14 mouse cellular contexts compared by ENCODE assay signal in genomic region chr15:100414011-100414410, GRCm38 (mm10). TPM values are rescaled to one million over a fixed set of nuclear protein-coding genes. Genes with fewer than 3 reads are reported as not detected.
DNase-seq lines count a peak whose midpoint lies in the region; ATAC-seq and TF ChIP-seq lines count a peak whose summit lies in the region.
"Had no signal": no experiment of that assay in that cellular context is flagged by ENCODE, and none has a peak within 500 bp of the region (broad histone marks: within the 10 kb centered on the region; RNA-seq: fewer than 3 reads in every experiment).

No protein-coding gene starts in this region.

- DNase-seq in kidney, adult 9 months, result peak; percentile 64
- no peak for DNase-seq in kidney, postnatal 10 days
- DNase-seq in gastrocnemius, postnatal 14 days, result peak; percentile 45
- DNase-seq in liver, embryonic 14.5 days (ENCODE audit: low read depth in 3 of 3, low spot score in 3 of 3), result no peak
- peak; percentile 65 to 80 for DNase-seq in thymus, postnatal 36 days
- DNase-seq in layer of hippocampus, adult 8-10 months (ENCODE audit: low spot score in 2 of 2), result no peak
- DNase-seq in stomach, postnatal 0 days (ENCODE audit: low spot score), result no peak
- no peak for DNase-seq in layer of hippocampus, adult 2 months (ENCODE audit: low spot score in 2 of 2)
- DNase-seq: adrenal gland, postnatal 25 days; cerebellum, postnatal 36 days; layer of hippocampus, adult 9-11 months; lung, adult 18-20 months had no signal

- H3K27ac ChIP-seq in liver, embryonic 14.5 days, result peak overlapping the region; percentile 63
- H3K27ac ChIP-seq in stomach, postnatal 0 days (replicated peaks), result no peak overlapping the region
- no peak overlapping the region for H3K27ac ChIP-seq in layer of hippocampus, adult 2 months
- H3K27ac ChIP-seq: heart, embryonic 13.5 days had no signal

- no peak for TF ChIP-seq CTCF in liver, embryonic 14.5 days (IDR thresholded peaks at IDR 0.05; ENCODE audit: low read depth)
- no peak for TF ChIP-seq CTCF in stomach, postnatal 0 days (IDR thresholded peaks at IDR 0.05; ENCODE audit: low read depth)
- no peak for TF ChIP-seq CTCF in layer of hippocampus, adult 2 months (conservative IDR thresholded peaks at IDR 0.05)

- intact Hi-C loops in gastrocnemius, postnatal 14 days (cut with DNase I; ENCODE audit: low total_unique reads), result no loop called here

- peaks cover 33% of the 10 kb centered on the region for H3K36me3 ChIP-seq in liver, embryonic 14.5 days (replicated peaks; ENCODE audit: control insufficient read depth, insufficient read depth, low read depth)
- H3K36me3 ChIP-seq in stomach, postnatal 0 days (ENCODE audit: control insufficient read depth, insufficient read depth, low read length), result no peaks in the 10 kb centered on the region; the same call in 1 of the 2 replicates

- ATAC-seq in liver, embryonic 14.5 days (ENCODE audit: insufficient read depth), result no peak
- no peak; the same call in 1 of the 2 replicates for ATAC-seq in stomach, postnatal 0 days (ENCODE audit: low FRiP score, low TSS enrichment)

- H3K9me3 ChIP-seq in liver, embryonic 14.5 days (ENCODE audit: control insufficient read depth, low read length), result no peaks in the 10 kb centered on the region
- H3K9me3 ChIP-seq in stomach, postnatal 0 days (ENCODE audit: control insufficient read depth, low read length), result no peaks in the 10 kb centered on the region
- H3K9me3 ChIP-seq: heart, embryonic 13.5 days had no signal

- 55% methylated on average over 4 of the region's 4 CpGs for WGBS in liver, embryonic 14.5 days (ENCODE audit: insufficient replicate concordance)
- 57% methylated on average over 4 of the region's 4 CpGs for WGBS in stomach, postnatal 0 days

- H3K9ac ChIP-seq in liver, embryonic 14.5 days (replicated peaks), result peak overlapping the region; percentile 29
- H3K9ac ChIP-seq in stomach, postnatal 0 days (ENCODE audit: low read length), result no peak overlapping the region
- H3K9ac ChIP-seq: heart, embryonic 13.5 days had no signal

- no peak overlapping the region; the same call in 1 of the 2 replicates for H3K4me2 ChIP-seq in liver, embryonic 14.5 days (ENCODE audit: low read depth)
- no peak overlapping the region for H3K4me2 ChIP-seq in stomach, postnatal 0 days (replicated peaks; ENCODE audit: low read depth)
- H3K4me2 ChIP-seq: heart, embryonic 13.5 days; midbrain, embryonic 11.5 days had no signal

- TF ChIP-seq EP300 in liver, embryonic 14.5 days (IDR thresholded peaks at IDR 0.05; ENCODE audit: low read depth), result no peak
- no peak for TF ChIP-seq EP300 in stomach, postnatal 0 days (optimal IDR thresholded peaks at IDR 0.05)

- no peaks in the 10 kb centered on the region for H3K27me3 ChIP-seq in liver, embryonic 14.5 days (ENCODE audit: control insufficient read depth, insufficient read depth, low read length)
- no peaks in the 10 kb centered on the region for H3K27me3 ChIP-seq in stomach, postnatal 0 days (ENCODE audit: control insufficient read depth, insufficient read depth, low read length)
- H3K27me3 ChIP-seq: heart, embryonic 13.5 days had no signal

- peaks cover 49 to 63% of the 10 kb centered on the region in 2 experiments for H3K4me1 ChIP-seq in liver, embryonic 14.5 days (replicated peaks; ENCODE audit: control insufficient read depth in 2 of 2, insufficient read depth in 2 of 2, low read length in 1 of 2)
- H3K4me1 ChIP-seq in stomach, postnatal 0 days (replicated peaks; ENCODE audit: control insufficient read depth, insufficient read depth), result no peaks in the 10 kb centered on the region

- H3K4me3 ChIP-seq in liver, embryonic 14.5 days (ENCODE audit: insufficient read depth in 1 of 2, low read depth in 2 of 2, low read length in 2 of 2), result no peak overlapping the region
- no peak overlapping the region for H3K4me3 ChIP-seq in stomach, postnatal 0 days (ENCODE audit: low read depth, low read length)
- H3K4me3 ChIP-seq in layer of hippocampus, adult 2 months, result no peak overlapping the region
- H3K4me3 ChIP-seq: heart, embryonic 13.5 days had no signal

RNA-seq across cellular contexts. Expression of gene Gm5475, which starts 7.9 kb away (rescaled TPM):
- not detected for total RNA-seq in gastrocnemius, postnatal 14 days (2021)
- 0.01 TPM in 1 of 2 replicates, not detected in the other for polyA plus RNA-seq in liver, embryonic 14.5 days (2012; rRNA removed)
- 0.05 TPM in 1 of 2 replicates, not detected in the other for polyA plus RNA-seq in liver, embryonic 14.5 days (2014; fragmentation: Nextera tagmentation; extraction: Ambion mirVana)
- not detected for total RNA-seq in layer of hippocampus, adult 8-10 months (2022)
- 0.11 and 0.15 TPM in 2 replicates for polyA plus RNA-seq in stomach, postnatal 0 days (2015; fragmentation: Nextera tagmentation; extraction: Ambion mirVana)
- not detected for total RNA-seq in layer of hippocampus, adult 2 months (2021)
- total RNA-seq: adrenal gland, postnatal 25 days had no signal
- polyA plus RNA-seq: midbrain, embryonic 11.5 days had no signal

RNA-seq across cellular contexts. Expression of gene Slc11a2, which starts 10.9 kb away (rescaled TPM):
- 10 to 100 TPM; 32.3 to 34.8 TPM for total RNA-seq in gastrocnemius, postnatal 14 days (2021)
- 38.4 and 40.8 TPM in 2 replicates for polyA plus RNA-seq in liver, embryonic 14.5 days (2012; rRNA removed)
- polyA plus RNA-seq in liver, embryonic 14.5 days (2014; fragmentation: Nextera tagmentation; extraction: Ambion mirVana), result 37.7 and 38.4 TPM in 2 replicates
- 10 to 100 TPM; 54.1 to 68.5 (median 60.4) TPM for total RNA-seq in layer of hippocampus, adult 8-10 months (2022)
- 12.2 and 15.8 TPM in 2 replicates for polyA plus RNA-seq in stomach, postnatal 0 days (2015; fragmentation: Nextera tagmentation; extraction: Ambion mirVana)
- 10 to 100 TPM; 62.0 to 67.5 TPM for total RNA-seq in layer of hippocampus, adult 2 months (2021)

RNA-seq across cellular contexts. Expression of gene Higd1c, which starts 49.7 kb away (rescaled TPM):
- total RNA-seq in gastrocnemius, postnatal 14 days (2021), result not detected
- polyA plus RNA-seq in liver, embryonic 14.5 days (2012; rRNA removed), result not detected in 2 replicates
- not detected in 2 replicates for polyA plus RNA-seq in liver, embryonic 14.5 days (2014; fragmentation: Nextera tagmentation; extraction: Ambion mirVana)
- not detected for total RNA-seq in layer of hippocampus, adult 8-10 months (2022)
- polyA plus RNA-seq in stomach, postnatal 0 days (2015; fragmentation: Nextera tagmentation; extraction: Ambion mirVana), result not detected in 2 replicates
- total RNA-seq in layer of hippocampus, adult 2 months (2021), result not detected
- polyA plus RNA-seq: heart, embryonic 13.5 days; midbrain, embryonic 11.5 days had no signal

RNA-seq across cellular contexts. Expression of gene Letmd1, which starts 54.8 kb away (rescaled TPM):
- total RNA-seq in gastrocnemius, postnatal 14 days (2021), result 10 to 100 TPM in 1 of 2 experiments, 1 to 10 TPM in 1; 9.2 to 10.5 TPM
- 15.2 and 18.1 TPM in 2 replicates for polyA plus RNA-seq in liver, embryonic 14.5 days (2012; rRNA removed)
- polyA plus RNA-seq in liver, embryonic 14.5 days (2014; fragmentation: Nextera tagmentation; extraction: Ambion mirVana), result 9.5 and 10.6 TPM in 2 replicates
- total RNA-seq in layer of hippocampus, adult 8-10 months (2022), result 10 to 100 TPM; 57.2 to 67.6 (median 62.7) TPM
- 9.8 and 10.9 TPM in 2 replicates for polyA plus RNA-seq in stomach, postnatal 0 days (2015; fragmentation: Nextera tagmentation; extraction: Ambion mirVana)
- total RNA-seq in layer of hippocampus, adult 2 months (2021), result 10 to 100 TPM; 57.1 to 62.9 TPM

Comparison
In these comparisons a context has a peak if more than half of its experiments do, and no peak if none do; other contexts are left out.
1. DNase-seq: peak in kidney, adult 9 months (single experiment), gastrocnemius, postnatal 14 days (single experiment) and thymus, postnatal 36 days (2 of 2); none in kidney, postnatal 10 days (single experiment), liver, embryonic 14.5 days (0 of 3), layer of hippocampus, adult 8-10 months (0 of 2), stomach, postnatal 0 days (single experiment) and layer of hippocampus, adult 2 months (0 of 2).